Mouse (Mus musculus): ENCODE measurements around the gene Smim24. TPM values are rescaled to one million over a fixed set of nuclear protein-coding genes. Genes with fewer than 3 reads are reported as not detected.

Gene Smim24
- total RNA-seq, 2 experiments from 2014 or later: 1.8 TPM; not detected in 1

DNA sequence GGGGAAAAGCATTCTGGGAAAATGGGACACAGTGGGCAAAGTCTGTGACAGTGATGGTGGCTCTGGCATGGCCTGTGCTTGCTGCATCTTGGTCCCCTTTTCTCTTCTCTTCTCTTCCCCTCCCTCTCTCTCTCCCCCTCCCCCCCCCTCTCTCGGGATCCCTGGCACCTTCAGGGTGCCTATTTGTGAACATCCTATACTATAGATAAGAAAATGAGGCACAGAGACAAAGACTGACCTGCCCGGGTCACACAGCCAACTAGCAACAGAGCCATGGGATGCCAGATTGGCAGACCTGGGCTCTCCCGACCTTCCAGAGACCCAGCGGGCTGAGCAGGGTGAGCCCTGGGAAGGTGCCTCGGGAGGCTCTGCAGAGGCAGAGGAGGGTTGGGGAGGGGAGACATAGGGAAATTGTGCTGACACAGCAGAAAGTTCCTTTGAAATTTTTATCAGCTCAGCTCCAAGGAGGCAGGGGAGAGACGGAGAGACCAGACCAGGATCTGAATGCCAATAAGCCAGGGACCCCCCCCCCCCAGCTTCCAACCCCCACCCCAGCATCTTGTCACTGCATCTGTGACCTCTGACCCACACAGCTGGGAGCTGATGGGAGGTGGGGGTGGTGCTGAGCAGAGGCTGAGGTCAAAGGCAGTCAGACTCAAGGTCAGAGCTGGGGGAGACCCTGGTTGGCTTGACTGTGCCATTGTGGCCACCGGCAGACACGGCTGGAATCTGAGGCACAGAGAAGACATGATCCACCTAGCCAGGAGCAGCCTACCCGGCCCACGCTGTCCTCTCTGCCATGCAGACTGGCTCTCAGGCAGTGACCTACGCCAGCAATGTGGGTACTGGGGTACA lies 25.6 kb downstream of the Smim24 start:
- no peak for ATAC-seq (replicated peaks; ENCODE audit: low FRiP score, poor library complexity, severe bottlenecking)

DNA sequence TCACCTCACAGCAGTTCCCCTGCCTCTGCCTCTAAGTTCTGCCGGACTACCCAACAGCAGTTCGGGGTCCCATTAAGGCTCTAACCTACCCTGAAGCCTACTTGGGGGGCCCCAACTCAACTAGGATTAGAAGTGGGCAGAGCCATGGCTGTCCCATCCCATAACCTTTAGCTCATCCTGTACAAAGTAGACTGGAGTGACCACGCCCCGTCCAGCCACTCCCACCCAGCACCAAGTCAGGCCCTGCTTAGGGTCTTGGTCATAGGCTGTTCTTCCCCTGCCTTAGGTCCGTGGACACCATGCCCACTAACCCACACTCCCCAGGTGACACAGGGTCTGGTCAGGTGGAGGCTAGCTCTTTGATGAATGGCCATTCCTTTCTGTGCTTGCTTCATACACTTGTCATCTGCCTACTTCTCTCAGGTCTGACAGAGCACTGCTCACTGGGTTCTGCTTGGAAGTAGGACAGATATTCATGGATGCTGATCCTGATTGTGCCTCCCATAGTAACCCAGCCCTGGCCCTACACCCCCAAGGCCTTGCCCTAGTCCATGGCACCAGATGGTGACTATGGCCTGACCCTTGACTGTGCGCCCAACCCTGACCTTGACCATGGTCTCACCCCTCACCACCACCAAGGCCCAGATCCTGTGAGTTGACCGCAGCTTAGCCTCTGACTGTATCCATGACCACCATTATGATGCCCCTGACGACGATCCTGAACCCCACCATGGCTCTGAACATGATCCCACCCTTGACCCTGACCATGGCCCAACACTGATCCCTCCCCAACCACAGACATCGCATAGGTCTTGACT lies 26.5 kb downstream of the Smim24 start:
- ATAC-seq (replicated peaks; ENCODE audit: low FRiP score, poor library complexity, severe bottlenecking): no peak

DNA sequence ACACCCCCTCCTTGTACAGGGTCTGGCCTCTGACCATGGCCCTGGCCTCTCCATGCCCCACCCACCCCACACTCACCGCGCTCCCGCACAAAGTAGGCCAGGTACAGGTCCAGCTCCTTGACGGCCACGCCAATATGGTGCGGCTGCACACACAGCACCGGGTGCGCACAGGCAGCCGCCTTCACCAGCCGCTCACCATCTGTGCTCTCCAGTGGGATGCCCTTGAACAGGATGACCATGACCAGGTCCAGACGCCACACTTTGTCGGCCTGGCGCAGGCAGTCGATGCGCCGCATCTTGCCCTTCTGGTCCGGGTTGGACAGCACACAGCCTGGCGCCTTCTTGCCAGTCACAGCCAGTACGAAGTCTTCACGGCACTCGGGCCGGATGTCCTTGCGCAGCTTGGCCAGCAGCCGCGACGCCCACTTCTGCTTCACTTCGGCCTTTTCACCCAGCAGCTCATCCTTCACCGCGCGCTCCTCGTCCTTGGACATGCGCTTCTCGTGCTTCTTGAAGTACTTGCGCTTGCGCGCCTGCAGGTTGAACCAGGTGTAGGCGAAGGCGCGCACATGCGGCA lies 27.4 kb downstream of the Smim24 start:
- no peak for ATAC-seq (replicated peaks; ENCODE audit: low FRiP score, poor library complexity, severe bottlenecking)

DNA sequence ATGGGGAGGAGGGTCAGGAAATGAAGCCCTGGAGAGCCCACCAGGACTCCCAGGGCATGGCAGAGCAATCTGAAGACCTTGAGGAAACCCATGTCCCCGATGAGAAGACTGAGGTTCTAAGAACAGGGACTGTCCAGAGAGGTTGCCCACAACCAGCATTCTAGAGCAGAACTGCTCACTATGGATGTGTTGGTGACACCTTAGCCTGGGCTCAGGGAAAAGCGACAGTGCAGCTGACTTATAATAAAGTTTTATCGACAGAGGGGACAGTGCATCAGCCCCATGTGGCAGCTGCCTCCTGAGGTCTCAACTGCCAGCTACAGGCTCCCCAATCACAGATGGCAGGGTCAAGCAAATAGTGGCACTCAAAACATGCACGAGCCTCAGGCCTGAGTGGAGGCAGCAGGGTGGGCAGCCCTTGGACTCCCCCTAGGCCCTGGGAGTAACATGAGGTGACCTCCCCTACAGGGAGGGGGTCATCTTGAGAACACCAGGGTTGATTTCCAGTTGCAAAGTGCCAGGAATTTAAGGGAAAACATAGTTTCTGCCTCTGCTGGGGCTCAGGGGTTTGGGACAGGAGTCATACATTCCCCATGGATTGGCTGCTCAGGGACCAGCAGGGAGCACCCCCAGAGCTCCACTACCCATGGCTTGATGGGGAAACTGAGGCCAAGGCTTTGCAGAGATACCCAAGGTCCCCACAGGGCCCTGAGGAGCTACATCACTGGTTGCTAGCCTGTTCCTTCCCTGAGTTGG lies 28.4 kb downstream of the Smim24 start:
- no peak for ATAC-seq (replicated peaks; ENCODE audit: low FRiP score, poor library complexity, severe bottlenecking)

DNA sequence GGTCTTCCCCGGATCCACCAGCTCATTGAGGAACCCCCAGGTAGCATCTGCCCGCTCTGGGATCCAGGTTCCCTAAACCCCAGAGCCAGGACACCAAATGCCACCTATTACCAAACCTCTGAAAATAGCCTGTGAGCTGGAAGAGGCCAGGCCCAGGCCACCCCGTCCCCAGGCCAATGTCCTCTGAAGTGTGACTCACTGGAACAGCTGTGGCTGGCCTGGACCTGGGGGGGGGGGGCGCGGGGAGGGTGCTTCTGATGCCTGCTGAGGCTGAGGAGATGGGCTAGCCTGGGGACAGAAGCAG lies 28.9 kb downstream of the Smim24 start:
- ATAC-seq (replicated peaks; ENCODE audit: low FRiP score, poor library complexity, severe bottlenecking): no peak

DNA sequence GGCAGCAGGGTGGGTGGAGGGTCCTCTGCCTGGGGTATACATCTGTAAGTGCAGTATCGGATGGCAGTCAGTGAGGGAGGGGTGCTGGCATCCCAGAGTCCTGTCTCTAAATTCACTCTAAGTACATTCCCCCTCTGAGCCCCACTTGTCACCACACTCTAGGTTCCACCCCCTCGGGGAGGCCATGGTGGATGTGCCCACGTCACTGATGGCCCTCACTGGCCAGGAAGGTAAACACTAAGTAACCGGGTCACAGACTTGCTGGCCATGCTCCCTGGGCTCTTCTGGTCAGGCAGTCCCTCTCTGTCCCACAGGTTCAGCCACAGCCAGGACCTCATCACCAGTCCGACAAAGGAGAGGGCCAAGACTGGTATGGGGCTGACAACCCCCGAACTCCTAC lies 29.3 kb downstream of the Smim24 start:
- no peak for ATAC-seq (replicated peaks; ENCODE audit: low FRiP score, poor library complexity, severe bottlenecking)

DNA sequence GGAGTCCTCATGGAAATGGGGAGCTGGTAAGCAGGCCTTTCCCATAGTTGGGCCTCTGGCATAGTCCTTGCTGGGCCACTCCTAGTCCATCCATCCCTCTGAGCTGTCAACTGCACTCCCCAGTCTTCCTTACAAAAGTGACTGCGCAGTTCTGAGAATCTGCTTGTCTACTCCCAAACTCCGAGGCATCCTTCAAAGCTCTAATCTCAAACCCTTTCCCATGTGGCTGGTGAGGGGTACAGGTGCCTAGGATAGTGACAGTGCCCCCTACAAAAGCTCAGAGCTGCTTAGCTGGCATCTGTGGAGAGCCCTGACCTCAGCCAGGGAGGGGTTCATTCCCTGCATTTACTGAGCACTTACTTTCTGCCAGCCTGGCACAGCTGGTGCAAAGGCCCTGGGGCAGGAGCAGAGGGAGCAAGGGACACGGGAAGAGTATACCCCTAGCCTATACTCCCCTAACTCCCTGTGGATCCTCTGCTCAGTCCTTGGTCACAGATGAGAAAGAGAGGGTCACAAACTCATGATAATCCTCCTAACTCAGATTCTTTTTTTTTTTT lies 29.9 kb downstream of the Smim24 start:
- ATAC-seq (replicated peaks; ENCODE audit: low FRiP score, poor library complexity, severe bottlenecking): no peak

DNA sequence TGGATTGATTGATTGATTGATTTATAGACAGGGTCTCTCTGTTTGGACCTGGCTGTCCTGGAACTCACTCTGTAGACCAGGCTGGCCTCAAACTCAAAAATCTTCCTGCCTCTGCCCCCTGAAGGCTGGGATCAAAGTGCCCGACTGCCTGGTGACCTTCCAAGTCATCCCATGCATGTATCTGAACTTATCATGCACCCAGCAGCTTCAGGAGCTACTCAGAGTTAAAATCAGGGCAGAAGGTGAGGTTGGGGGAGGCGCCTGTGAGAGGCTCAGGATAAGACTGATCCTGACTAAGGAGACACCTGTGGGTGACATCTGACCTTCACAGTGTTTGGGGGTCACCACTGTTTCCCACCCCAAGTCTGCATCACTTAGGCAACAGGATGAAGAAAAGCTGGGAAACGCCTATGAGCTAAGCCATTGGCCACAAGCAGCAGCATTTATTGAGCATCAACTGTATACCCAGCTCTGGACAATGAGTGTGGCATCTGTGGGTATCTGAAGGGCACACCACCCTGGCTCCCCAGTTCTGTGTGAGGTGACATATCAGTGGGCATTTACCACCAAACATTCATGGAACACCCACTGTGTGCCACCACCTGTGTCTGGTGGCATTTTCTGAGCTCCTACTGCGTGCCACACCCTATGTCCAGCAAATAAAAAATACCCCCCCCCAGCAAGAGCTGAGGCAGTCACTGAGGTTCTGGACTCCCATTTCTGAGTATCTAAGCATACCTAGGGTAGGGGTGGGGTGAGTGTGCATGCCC lies 30.8 kb downstream of the Smim24 start:
- ATAC-seq (replicated peaks; ENCODE audit: low FRiP score, poor library complexity, severe bottlenecking): no peak

DNA sequence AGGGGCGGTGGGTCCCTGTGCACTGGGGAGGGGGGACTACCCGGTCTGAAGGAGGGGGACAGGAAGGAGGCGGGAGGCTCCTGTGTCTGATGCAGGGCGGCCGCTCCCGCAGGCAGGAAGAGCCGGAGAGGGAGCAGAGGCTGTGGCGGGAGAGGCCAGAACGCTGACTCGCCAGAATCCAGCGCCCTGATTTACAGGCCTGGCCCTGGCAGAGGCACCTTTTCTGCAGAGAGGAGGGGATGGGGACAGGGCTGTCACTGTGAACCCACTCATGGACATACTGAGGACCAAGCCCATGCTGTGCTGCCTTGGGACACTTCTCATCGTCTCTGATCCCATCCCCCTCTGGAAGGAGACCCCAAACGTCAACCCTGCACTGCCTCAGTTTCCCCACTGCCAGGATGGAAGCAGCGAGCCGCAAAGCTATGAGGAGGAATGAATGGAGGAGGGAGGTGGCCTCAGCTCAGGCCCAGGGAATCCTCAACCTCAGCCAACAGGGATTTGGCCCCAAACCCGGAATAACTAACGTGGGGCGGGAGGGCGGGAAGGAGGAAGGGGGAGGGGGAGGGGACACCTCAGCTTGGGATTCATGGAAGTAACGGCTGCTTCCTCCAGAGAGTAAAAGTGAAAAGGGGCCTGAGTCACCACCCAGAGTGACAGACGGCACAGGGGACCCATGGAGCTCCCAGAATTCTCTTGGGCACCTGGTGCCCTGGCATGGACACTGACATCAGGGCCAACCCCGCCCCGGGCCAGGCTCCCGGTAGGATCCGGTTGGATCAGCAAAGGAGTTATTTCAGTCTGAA lies 31.6 kb downstream of the Smim24 start:
- no peak for ATAC-seq (replicated peaks; ENCODE audit: low FRiP score, poor library complexity, severe bottlenecking)

DNA sequence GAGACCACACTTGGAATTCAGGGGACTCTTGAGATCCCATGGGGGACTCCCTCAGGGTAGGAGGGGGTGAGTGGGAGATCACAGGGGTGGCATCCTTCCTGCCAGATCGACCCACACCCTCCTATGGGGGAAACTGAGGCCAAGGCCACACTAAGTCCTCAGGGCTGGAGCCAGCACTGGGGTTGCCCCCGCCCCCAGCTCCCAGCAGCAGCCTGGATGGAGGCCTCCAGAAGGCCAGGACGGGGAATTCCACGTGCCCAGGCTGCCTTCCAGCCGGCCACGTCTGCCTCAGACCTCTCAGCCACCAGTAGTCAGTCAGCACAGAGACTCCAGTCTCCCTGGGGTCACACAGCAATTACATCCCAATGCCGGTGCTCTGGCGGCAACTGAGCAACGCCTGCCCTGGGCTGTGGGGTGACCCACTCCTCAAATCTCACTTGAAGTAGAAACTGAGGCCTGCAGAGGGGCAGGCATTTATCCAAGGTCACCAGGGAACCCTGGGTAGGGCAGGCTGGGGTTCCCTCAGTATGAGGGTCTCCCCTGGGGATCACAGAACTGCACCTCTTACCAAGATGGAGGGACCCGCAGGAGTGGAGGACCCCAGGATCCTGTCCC lies 32.5 kb downstream of the Smim24 start:
- no peak for ATAC-seq (replicated peaks; ENCODE audit: low FRiP score, poor library complexity, severe bottlenecking)

DNA sequence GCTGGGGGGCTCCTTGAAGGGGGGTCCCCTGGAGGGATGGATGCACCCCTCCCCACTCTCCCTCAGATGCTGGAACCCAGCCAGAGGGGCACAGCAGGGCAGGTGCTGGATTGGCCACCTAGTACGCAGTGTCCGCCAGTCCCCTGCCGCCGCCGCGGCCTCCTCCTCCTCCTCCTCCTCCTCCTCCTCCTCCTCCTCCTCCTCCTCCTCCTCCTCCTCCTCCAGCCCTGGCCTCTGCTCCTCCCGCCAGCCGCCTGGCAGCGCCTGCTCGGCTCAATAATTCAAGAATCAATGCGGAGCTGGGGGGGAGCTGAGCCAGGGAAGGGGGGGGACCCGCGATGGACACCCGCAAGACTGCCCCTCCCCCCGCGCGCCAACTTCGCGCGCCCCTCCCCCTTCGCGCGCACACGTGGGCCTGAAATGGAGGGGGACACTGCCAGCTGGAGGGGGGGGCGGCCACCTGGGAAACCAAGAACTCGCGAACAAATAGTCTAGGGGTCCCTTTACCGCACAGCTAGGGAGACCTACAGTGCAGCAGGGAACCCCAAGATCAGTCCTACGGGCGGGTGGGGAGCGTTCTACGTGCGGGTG lies 33.3 kb downstream of the Smim24 start:
- ATAC-seq (replicated peaks; ENCODE audit: low FRiP score, poor library complexity, severe bottlenecking): no peak

DNA sequence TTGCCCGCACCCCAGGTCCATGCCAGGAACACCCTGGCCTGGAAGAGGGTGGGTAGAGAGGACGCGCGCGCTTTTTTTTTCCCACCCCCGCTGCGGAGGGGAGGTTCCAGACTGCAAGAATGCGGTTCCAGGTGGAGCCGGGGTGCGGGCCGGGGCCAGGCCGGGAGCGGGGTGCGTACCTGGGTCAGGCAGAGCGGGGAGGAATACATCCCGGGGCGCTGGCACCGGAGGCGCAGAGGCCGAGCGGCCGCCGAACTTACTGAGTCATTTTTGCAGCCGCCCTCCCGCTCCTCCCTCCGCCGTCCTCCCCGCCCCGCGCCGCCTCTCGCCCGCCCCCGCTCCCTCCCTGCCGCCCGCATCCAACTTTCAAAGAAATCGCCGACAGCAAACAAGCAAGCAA lies 34.0 kb downstream of the Smim24 start:
- ATAC-seq (replicated peaks; ENCODE audit: low FRiP score, poor library complexity, severe bottlenecking): peak; percentile 61

DNA sequence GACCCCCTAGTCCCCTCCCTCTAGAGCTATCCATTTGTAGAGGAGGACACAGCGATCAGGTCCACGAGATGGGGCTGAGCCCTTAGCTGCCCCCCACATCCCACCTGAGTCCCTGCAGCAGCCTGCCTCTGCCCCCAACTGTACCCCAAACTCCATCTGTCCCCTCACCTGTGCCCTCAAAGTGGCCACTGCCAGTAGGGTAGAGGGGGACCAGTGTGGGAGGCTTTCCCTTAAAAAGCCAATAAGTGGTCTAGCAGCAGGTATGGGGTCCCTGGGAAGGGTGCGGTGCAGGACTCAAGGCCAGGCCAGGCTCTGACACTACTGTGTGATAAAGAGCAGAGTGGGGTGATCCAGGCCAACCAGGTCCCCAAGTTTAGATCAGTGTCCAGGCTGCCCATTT lies 34.5 kb downstream of the Smim24 start:
- no peak for ATAC-seq (replicated peaks; ENCODE audit: low FRiP score, poor library complexity, severe bottlenecking)

DNA sequence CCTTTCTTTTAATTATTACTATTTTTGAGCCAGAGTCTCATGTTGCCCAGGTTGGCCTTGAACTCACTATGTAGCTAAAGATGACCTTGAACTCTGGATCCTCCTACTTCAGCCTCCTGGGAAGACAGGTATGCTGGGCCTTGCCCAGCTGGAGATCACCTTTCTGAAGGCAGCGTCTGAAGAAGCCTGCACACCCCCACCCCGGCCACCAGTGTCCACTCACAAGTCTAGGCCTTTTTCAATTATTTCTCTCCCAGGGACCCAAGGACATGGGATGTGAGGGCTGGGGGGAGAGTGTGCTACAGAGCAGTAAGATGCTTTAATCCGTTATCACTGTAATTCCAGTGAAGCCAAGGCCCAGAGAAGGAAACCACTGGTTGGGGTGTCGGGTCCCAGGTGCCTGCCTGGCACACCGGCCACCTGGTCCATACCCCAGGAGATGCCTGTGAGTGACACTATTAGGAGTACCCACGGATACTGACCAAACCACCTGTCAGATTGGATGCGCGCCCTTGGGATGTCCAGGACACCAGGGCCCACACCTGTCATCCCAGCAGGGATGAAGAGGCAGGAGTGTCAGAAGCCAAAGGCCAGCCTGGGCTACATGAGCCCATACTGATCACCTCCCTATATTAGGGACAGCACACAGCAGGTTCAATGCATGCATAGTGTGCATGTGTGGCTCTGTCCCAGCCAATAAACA lies 35.1 kb downstream of the Smim24 start:
- ATAC-seq (replicated peaks; ENCODE audit: low FRiP score, poor library complexity, severe bottlenecking): no peak

DNA sequence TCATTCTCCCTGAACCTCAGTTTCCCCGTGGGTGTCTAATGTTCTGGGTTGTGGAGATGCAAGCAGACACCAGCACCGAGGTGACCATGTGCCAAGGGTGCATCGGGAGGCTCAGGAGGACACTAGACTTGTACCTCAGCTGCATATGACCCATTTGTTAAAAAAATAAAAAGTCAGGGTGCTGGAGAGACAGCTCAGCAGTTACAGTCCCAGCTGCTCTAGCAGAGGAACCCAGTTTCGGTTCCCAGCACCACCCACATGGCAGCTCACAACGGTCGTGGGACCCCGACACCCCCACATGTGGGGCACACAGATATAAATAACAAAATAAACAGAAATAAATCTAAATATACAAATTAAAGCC lies 35.6 kb downstream of the Smim24 start:
- ATAC-seq (replicated peaks; ENCODE audit: low FRiP score, poor library complexity, severe bottlenecking): no peak

DNA sequence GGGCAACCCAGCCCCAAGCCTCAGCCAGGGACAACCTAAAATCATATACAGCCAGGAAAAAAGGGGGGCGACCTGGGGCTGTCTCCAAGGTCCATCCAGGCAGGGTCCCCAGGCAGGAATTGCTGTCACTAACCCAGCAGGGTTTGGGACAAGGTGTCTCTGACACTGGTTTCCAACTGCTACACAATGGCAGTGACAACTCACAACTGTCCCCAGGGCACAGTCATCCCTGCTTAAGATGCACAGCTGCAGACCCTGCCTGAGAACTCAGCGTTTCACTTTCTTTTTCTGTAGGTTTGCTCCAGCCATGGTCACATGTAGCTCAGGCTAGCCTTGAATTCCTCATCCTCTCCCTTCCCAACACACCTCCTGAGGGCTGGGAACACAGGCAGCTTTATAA lies 36.2 kb downstream of the Smim24 start:
- ATAC-seq (replicated peaks; ENCODE audit: low FRiP score, poor library complexity, severe bottlenecking): no peak

DNA sequence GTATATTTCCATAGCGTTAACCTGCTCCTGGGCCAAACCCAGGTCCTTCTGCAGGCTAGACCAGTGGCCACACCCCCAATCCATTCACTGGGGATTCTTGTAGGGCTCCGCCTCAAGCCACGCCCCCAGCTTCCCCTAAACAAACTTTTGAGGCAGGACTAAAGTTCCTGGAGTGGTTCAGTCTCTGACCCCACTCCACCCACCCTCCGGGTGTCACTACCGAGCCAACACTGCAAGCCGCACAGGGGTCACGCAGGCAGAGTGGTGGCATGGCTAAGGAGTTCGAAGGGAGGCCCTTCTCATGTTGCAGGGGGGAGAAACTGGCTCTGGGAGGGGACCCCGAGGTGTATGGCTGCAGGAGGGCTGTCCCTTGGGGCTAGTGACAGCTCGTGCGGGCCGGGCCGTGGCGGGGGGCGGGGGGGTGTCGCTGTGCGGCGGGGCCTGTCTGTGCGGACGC lies 36.8 kb downstream of the Smim24 start:
- peak; percentile 49 for ATAC-seq (replicated peaks; ENCODE audit: low FRiP score, poor library complexity, severe bottlenecking)

Measured in erythroblast, adult 5-6 weeks (primary cell).